Mouse (Mus musculus) bone marrow, adult 2 months (tissue): ENCODE data around the gene Bckdha.

Experiments
- CTCF ChIP-seq: fragments of 200-500 bp; IDR thresholded peaks from 2 replicates; pipeline ENCODE4 v1.5.1; 2011; ENCODE audit warnings: low read length, control low read depth; ENCODE audit not compliant: control insufficient read depth, insufficient read depth
- POLR2A ChIP-seq: fragments of 200-500 bp; IDR thresholded peaks from 2 replicates; pipeline ENCODE4 v1.6.1; 2011; ENCODE audit warnings: low read depth, mild to moderate bottlenecking, control low read depth, low read length, borderline replicate concordance; ENCODE audit not compliant: control insufficient read depth

GRCm38 (mm10) chr7:25680514-25681258, 21.9 kb upstream of the Bckdha start, which contains the start of gene B9d2:
- TF ChIP-seq POLR2A = peak; percentile 53; the same call in 1 of the 2 replicates
- TF ChIP-seq CTCF = no peak
